Mouse (Mus musculus) liver, embryonic 14.5 days (tissue): ENCODE data around the gene Mynn.

ENCODE experiments used
- CTCF ChIP-seq: IDR thresholded peaks from 2 replicates; pipeline ENCODE4 v1.5.1; 2016; ENCODE audit warnings: antibody characterized with exemption, low read depth, control low read depth
- EP300 ChIP-seq: IDR thresholded peaks from 2 replicates; pipeline ENCODE4 v1.6.1; 2016; ENCODE audit warnings: antibody characterized with exemption, low read depth

- TF ChIP-seq EP300 (no peak), CTCF (peak; percentile 20; the same call in 1 of the 2 replicates)
These were observed 31.8 kb downstream of the Mynn start for GRCm38 (mm10) chr3:30633681-30634080.
